Mouse (Mus musculus) right cerebral cortex, postnatal 14 days (tissue): Measurements from ENCODE around the gene Rita1.
A peak's percentile ranks its signal among the peaks of the same experiment; 100 is the strongest.

ENCODE experiments used
- DNase-seq: peaks from one replicate; pipeline ENCODE4 v3.0.0; 2022

Gene Rita1

GRCm38 (mm10) chr5:120570289-120570897, 42.0 kb downstream of the Rita1 start:
- no peak for DNase-seq

DNA sequence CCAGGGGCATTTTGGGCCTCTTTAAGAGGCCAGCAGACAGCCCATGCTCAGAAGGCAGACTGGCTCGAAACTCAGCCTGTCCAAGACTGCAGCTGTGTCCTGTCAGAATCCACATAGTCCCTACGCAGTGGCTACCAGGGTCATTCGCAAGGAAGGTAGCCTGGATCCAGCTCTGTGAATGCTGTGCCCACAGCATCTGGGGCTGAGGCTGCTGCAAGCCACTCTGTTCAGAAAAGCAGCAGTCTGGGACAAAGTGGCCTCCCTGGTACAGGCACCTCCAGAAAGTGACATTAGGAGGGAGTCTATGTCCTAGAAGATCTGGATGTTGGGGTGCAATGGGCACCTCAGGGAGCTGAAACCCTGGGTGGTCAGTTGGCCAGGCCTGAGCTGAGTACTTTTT, 42.6 kb downstream of the Rita1 start:
- no peak for DNase-seq

DNA sequence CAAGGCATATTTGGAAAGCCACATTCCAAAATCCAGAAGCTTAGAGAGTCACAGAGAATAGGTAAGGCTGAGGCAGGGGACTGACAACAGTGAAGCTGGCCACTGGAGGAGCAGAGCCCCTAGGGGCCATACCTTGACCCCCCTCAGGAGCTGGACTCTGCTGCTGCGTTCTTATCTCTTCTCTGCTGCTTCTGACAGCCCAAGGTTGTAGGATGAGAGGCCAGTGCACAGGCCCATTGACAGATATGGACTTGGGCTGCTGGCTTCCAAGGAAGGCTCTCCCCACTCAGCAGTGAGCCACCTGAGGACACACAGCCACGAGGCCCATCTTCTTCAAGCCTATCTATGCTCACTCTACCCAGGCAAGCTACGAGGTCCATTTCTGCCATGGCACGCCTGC, 43.4 kb downstream of the Rita1 start:
- DNase-seq, result no peak

DNA sequence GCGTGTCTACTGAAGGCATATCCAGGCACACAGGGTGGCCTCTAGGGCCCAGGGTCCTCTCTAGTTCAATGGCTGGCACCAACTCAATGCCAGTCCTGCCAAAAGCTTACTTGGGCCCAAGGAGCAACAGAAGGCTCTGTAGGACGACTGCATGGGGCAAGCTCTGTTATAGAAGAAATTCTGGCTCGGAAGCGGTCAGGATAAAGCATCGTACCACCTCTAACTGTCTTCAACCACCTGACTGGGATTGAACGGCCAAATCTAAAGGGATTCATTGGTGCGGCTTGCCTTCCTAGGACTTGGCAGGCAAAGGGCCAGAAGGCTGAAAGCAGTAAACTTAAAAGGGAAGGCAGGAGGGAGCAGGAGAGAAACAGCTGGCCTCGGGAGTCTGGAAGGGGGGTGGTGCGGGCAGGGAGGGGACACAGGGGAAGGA, 44.0 kb downstream of the Rita1 start:
- no peak for DNase-seq

DNA sequence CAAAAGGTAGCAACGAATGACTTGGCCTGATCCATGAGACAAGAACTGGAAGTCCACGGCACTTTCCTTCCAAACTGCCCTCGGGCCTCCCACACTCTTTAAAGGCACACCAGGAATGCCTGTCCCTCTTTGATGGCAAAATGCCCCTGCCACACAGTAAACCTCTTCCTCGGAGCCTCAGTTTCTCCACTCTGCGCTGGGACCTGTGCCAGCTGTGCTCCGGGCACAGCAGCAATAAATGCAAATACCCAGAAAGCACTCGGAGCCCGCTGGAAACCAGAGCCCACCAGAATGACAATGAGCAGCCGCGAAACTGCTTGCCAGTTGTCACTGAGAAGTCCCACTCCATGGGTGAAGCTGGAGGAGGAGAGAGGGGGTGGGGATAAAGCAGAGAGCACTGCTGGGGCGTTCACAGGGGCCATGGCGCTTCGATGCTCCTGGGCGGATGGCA, 44.6 kb downstream of the Rita1 start:
- DNase-seq, result no peak

GRCm38 (mm10) chr5:120567253-120567701, 45.1 kb downstream of the Rita1 start:
- peak; percentile 53 for DNase-seq

DNA sequence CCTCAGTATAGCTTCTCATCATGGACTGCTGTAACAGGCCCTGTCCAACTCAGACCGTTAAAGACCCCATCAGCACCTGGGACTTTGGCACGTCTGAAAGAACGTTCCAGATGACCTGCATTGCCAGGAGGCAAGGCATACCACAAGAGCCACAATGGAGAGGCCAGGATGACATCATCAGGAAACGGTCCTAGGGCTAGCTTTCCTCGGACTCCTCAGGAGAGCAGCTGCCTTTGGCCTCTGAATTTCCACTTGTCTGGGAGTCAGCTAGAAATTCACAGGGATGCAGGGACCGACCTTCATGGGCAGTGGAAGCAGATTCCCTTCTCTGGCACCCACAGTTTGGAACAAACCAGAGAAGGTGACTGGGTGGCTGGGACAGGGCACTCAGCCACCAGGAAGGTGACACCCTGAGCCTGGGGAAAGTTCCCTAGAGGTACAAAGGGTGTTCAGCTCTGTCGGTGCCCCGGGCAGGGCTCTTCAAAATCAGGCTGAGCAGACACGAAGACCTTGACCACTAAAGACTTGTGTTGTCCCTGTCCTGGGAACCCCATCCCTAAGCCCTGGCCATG, 45.6 kb downstream of the Rita1 start:
- no peak for DNase-seq

DNA sequence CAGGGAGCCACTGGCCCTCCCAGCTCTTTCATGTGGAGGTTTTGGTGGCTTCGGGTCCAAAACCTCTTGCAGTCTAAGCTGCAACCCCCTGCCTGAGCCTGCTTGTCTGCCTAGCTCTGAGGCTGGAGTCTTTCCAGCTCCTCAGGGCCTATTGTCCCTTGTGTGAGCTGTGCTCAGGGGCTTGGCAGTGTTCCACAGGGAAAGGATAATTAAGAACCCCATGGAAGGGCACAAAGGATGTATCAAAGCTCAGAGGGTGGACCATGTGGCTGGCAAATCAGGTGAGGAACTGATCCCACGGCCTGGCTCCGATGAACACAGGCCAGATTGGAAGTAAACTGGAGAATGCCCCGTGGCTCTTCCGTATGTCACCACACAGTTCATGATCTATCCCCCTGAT, 46.3 kb downstream of the Rita1 start:
- DNase-seq, result no peak

- DNase-seq, result no peak
Measured at GRCm38 (mm10) chr5:120565171-120565905, 47.1 kb downstream of the Rita1 start.

GRCm38 (mm10) chr5:120563914-120564311, 48.5 kb downstream of the Rita1 start:
- no peak for DNase-seq

GRCm38 (mm10) chr5:120562956-120563913, 49.2 kb downstream of the Rita1 start:
- no peak for DNase-seq

- DNase-seq, result peak; percentile 34
Measured at GRCm38 (mm10) chr5:120560616-120561311, 51.6 kb downstream of the Rita1 start.

DNA sequence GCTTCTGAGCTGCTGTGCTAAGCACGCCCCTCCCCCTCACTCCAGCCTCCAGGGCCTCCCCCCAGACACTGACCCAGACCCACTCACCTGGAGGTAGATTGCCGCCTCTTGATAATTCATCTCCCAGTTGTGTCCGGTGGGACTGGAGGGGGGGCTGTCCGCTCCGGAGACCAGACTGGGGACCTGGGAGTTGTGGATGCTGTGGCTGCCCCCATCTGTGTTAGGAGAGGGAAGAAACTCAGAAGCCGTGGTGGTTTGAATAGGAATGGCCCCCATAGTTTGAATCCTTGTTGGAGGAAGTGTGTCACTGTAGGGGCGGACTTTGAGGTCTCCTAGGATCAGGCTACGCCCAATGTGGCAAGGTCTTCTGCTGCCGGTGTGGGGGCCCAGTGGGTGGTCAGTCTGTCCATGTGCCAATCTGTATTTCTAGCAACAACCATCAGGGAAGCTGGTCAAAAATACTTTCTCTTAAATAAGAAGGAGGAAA, 52.2 kb downstream of the Rita1 start:
- DNase-seq, result no peak

DNA sequence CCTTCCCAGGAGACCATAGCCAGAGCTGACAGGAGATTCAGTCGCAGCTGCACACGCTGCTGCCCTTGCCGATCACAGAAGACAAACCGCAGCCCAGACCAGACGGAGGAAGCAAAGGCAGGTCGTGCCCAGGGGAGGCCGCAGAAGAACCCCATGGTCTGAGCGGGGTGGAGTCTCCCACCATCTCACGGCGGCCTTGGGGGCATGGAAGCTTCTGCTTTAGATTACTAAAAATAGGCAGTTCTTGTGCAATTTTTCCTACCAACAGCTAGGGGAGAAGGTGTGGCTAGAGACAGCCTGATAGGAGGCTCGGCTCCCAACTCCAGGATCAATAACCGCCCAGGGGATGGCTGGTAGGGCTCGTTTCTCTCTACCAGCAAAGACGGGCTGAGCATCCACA, 53.6 kb downstream of the Rita1 start:
- DNase-seq, result peak; percentile 38

DNA sequence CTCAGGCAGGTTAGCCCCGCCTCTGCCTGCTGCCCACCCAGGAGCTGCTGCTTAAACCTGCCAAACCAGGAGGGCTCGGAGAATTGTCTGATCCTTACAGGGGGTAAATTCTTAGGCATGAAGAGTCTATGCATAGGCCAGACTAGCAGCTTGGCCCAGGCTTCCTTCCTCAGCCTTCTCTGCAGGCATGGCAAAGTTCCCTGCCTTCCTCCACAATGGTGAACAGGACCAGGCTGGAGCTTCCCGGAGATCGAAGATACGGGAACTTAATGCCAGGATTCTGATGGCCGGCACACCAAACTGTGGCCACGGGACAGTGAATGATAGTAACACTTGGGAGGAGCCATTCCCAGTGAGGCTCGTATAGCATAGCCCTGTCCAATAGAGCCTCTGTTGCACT, 54.3 kb downstream of the Rita1 start:
- no peak for DNase-seq

- no peak for DNase-seq
Measured at GRCm38 (mm10) chr5:120555871-120556270, 56.5 kb downstream of the Rita1 start.

DNA sequence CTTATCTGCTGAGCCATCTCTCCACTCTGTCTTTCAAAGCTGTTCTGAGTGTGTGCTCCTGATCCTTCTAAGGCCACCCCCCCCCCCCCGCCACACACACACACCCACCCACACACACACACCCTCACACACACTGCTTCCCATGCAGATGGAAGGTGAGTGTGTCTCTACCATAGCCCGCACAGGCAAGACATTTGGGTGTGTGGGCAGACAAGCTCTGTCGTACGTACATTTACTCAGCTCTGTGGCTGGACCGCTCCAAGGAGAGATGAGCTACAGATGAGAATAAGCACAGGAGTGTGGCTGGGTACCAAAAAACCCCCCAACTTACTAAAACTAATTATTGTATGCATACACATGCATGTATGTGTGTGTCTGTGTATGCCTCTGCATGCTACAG, 61.7 kb downstream of the Rita1 start:
- no peak for DNase-seq

- no peak for DNase-seq
Measured at GRCm38 (mm10) chr5:120550137-120550536, 62.3 kb downstream of the Rita1 start.

GRCm38 (mm10) chr5:120548236-120548850, 64.0 kb downstream of the Rita1 start:
- no peak for DNase-seq
